Mouse (Mus musculus) c-Kit-positive CD71-positive TER-119-negative erythroid progenitor cells, embryonic 14.5 days (primary cell): Measurements from ENCODE around the gene Mgat4d.
"Not testable (repeated sequence)": the region's sequence is repeated elsewhere in the genome, so short reads cannot be mapped to it uniquely, and the experiment has no call there.

Experiments
- DNase-seq: peaks from one replicate; pipeline ENCODE4 v3.0.0-alpha.2; 2013; ENCODE audit warnings: low read depth

The Mgat4d gene

GRCm38 (mm10) chr8:83390006-83390701, 41.9 kb downstream of the Mgat4d start:
- DNase-seq, result no peak

- no peak for DNase-seq
These were observed 44.2 kb downstream of the Mgat4d start for GRCm38 (mm10) chr8:83392521-83392920.

DNA sequence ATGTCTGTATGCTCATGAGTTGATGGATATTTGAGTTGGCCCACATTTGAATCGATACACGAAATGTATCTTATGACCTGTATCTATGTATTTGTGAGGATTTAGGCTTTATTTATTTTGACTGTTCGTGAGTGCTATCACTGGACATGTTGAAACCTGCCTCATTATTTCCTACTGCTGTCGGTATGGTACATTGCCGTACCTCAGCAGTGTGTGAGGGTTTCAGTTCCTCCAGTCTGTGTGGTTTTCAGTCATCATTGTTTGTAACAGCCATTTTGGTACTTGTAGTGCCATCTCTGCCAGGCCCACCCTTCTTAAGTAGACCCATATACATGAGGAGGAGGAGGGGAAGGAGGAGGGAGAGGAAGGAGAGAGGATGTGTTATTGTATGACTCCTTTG, 46.1 kb downstream of the Mgat4d start:
- DNase-seq, result no peak

GRCm38 (mm10) chr8:83396680-83397079, 48.4 kb downstream of the Mgat4d start:
- DNase-seq, result no peak

GRCm38 (mm10) chr8:83397726-83398125, 49.5 kb downstream of the Mgat4d start:
- DNase-seq, result no peak

GRCm38 (mm10) chr8:83405548-83405947, 57.3 kb downstream of the Mgat4d start:
- DNase-seq, result no peak

GRCm38 (mm10) chr8:83406836-83407235, 58.6 kb downstream of the Mgat4d start:
- peak; percentile 59 for DNase-seq

DNA sequence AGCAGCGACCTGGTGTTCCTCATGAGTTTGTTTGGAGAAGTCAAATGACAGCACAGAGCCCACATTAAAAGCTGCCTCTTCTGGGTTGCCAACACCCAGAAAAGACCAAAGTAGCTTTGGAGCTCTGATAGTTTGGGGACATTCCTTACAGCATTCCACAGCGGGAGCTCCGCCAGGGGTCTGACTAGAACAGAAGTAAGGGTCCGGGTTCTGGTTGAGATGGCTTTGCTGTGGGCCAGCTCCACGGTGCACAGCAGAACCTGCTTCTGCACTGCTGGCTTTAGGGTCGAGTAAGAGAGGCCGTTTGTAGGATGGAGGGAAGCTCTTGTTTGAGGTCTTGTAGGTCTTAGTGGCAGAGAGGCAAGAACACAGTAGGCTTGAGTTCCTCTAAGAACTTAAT, 60.2 kb downstream of the Mgat4d start:
- DNase-seq, result no peak

- DNase-seq, result no peak
These were observed 68.6 kb downstream of the Mgat4d start for GRCm38 (mm10) chr8:83416878-83417277.

GRCm38 (mm10) chr8:83417970-83418369, 69.7 kb downstream of the Mgat4d start:
- DNase-seq, result no peak

DNA sequence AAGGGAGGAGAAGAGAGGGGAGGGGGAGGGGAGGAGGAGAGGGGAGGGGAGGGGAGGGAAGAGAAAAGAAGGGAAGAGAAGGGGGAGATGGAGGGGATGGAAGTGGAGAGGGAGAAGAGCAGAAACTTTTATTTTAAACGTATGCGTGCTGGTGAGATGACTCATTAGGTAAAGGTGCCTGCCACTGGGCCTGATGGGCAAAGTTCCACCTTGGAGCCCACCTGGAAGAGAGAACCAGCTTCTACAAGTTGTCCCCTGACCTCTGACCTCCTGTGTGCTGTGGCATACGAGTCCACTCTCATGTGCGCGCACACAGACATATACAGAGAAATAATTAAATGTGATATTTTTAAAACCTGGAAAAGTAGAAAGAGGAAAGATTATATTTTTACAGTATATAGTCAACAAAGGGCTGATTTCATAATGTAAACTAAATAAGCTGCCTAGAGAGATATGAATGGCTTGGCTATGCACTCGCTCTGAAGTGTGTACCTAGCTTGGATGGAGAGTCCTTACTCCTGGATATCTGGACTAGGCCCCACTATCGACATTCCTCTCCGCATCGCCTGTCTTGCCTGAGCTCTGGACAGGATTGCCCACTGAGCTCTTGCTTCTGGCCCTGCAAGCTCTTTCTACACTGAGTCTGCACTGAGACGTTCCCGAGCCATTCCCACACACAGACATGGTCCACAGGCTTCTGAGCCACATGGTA, 70.7 kb downstream of the Mgat4d start:
- DNase-seq, result no peak

- no peak for DNase-seq
These were observed 73.1 kb downstream of the Mgat4d start for GRCm38 (mm10) chr8:83421354-83421753.

DNA sequence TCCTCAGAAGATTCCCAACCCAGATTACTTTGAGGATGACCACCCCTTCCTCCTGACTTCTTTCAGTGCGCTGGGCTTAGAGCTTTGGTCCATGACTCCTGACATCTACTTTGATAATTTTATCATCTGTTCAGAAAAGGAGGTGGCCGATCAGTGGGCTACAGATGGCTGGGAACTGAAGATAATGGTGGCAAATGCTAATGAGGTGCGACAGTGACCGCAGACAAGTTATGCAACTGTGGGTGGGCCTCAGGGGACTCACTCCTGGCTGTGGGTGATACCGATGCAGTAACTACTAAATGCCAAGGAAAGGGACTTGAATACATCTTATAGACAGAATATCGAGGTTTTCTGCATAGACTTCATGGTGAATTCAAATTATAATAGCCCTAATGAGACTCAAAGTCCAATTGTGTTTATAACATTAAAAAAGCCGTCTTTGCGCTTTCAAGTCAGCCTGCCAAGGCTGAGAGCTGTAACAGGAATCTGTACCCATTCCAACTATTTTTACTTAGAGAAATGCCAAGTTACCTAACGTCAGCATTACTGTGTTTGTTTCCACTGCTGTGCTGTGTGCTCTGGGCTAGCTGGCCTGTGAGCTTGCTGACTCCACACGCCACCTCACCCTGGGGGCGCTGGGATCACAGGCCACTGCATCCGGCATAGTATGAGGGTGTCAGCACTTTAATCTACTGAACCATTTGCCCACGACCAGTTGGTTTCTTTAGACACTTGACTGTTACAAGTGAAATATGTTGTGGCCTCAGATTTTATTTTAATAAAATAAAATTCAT, 75.0 kb downstream of the Mgat4d start:
- peak; percentile 70 for DNase-seq

GRCm38 (mm10) chr8:83425202-83425601, 76.9 kb downstream of the Mgat4d start:
- no peak for DNase-seq

DNA sequence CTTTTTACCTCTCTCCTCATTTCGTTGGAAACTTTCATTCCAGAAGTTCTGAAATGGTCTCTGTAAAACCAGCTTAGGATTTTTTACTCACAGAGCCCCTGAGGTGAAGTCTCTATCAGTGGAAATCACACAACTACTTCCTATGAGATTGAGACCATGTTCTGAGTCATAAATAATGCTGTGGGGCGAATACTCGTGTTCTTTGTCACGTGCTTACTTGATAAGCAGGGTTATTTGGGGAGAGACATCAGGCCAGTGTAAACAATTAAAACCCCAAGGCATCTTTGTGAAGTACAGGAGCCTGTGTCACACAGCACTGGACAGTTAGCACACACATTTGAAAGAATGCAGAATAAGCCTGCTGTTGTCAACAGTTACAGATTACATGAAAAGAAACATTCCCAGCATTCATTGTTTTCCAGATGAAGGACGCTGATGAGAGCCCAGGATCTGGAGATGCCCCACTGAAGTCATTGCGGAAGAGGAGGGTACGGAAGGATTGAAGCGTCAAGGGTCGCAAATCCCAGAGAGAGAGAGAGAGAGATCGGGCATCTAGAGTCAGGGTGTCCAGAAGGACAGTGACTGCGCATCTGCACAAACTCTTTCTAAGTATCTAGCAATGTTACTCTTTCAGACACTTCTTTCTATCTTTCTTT, 78.0 kb downstream of the Mgat4d start:
- DNase-seq, result no peak

- no peak for DNase-seq
These were observed 78.7 kb downstream of the Mgat4d start for GRCm38 (mm10) chr8:83426949-83427348.

DNA sequence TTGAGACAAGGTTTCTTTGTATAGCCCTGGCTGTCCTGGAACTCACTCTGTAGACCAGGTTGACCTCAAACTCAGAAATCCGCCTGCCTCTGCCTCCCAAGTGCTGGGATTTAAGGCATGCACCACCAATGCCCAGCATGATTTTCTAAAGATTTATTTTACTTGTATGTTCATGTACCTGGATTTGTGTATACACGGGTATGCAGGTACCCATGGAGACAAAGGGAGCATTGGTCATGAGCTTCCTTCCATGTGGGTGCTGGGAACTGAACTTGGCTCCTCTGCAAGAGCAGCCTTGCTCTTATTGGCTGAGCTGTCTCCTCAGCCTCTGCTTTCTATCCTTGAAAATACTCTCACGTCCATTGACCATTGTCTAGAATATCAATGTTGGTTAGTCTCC, 80.3 kb downstream of the Mgat4d start:
- not testable (repeated sequence) for DNase-seq

DNA sequence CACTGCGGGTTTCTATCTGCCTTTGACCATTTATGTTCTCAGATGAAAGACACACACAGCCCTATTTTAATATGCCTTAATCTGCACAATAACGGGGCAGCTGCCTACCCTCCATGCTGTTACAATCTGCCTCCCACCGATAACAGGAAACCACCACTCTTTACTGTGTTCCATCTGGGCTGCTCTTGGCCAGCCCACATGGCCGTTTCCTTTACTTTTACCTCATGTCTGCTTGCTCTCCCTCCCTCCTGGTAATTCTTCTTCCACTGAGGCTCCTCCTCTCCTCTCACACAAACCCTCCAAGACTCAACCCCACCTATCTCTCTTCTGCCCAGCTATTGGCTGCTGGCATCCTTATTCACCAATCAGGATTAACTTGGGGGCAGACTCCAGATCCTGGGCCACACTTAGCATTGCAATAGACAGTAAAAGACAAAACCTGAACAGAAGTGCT, 80.8 kb downstream of the Mgat4d start:
- DNase-seq, result peak; percentile 78
